Mouse (Mus musculus) heart, adult 2 months (tissue): ENCODE results near the gene Capzb.

ENCODE experiments used
- CTCF ChIP-seq: fragments of 200-600 bp; IDR thresholded peaks from 2 replicates; pipeline ENCODE4 v1.8.1; 2022; ENCODE audit warnings: antibody characterized with exemption, mild to moderate bottlenecking, moderate library complexity
- EP300 ChIP-seq: fragments of 200-500 bp; IDR thresholded peaks from 2 replicates; pipeline ENCODE4 v1.6.1; 2011; ENCODE audit warnings: low read depth, low read length, control low read depth; ENCODE audit not compliant: insufficient read depth
- POLR2A ChIP-seq: fragments of 200-500 bp; IDR thresholded peaks from 2 replicates; pipeline ENCODE4 v1.6.1; 2011; ENCODE audit warnings: mild to moderate bottlenecking, low read depth, low read length, control low read depth; ENCODE audit not compliant: insufficient read depth

- no peak for TF ChIP-seq CTCF
- TF ChIP-seq POLR2A: no peak
- TF ChIP-seq EP300: no peak
Measured at GRCm38 (mm10) chr4:139158350-139158749, 34.3 kb upstream of the Capzb start.
